Mouse (Mus musculus) midbrain, embryonic 13.5 days (tissue): ENCODE measurements at regions not wholly inside any gene's neighbourhood (a gene's known extent, or its start where the extent isn't known, plus 50 kb on each side); places are given as distances from the start of the nearest gene placed in this dataset.

ENCODE experiments used
- ATAC-seq: fragments of 200-750 bp; cut with Nextera tagmentation; 2 replicates; pipeline ENCODE4 v1.8.0; 2017; ENCODE audit warnings: mild to moderate bottlenecking, moderate TSS enrichment, moderate library complexity
- H3K27ac ChIP-seq: fragments of 300-500 bp; sonication (generic); 2 replicates; pipeline ENCODE4 v1.5.1; 2015; ENCODE audit warnings: inconsistent platforms, mild to moderate bottlenecking, moderate library complexity
- H3K27me3 ChIP-seq: fragments of 300-500 bp; sonication (generic); 2 replicates; pipeline ENCODE4 v1.6.1; 2015; ENCODE audit warnings: mild to moderate bottlenecking, inconsistent platforms
- H3K36me3 ChIP-seq: fragments of 300-500 bp; sonication (generic); 2 replicates; pipeline ENCODE4 v1.6.1; 2015; ENCODE audit warnings: mild to moderate bottlenecking, inconsistent platforms
- H3K4me1 ChIP-seq: fragments of 300-500 bp; sonication (generic); replicated peaks from 2 replicates; pipeline ENCODE4 v1.6.1; 2015; ENCODE audit warnings: inconsistent platforms
- H3K4me2 ChIP-seq: fragments of 300-500 bp; sonication (generic); replicated peaks from 2 replicates; pipeline ENCODE4 v1.6.1; 2015; ENCODE audit warnings: moderate library complexity, mild to moderate bottlenecking, inconsistent platforms
- H3K4me3 ChIP-seq: fragments of 300-500 bp; sonication (generic); replicated peaks from 2 replicates; pipeline ENCODE4 v1.5.1; 2015; ENCODE audit warnings: mild to moderate bottlenecking, inconsistent platforms
- H3K9ac ChIP-seq: fragments of 300-500 bp; sonication (generic); replicated peaks from 2 replicates; pipeline ENCODE4 v1.6.1; 2015; ENCODE audit warnings: mild to moderate bottlenecking, inconsistent platforms
- H3K9me3 ChIP-seq: fragments of 300-500 bp; sonication (generic); 2 replicates; pipeline ENCODE4 v1.6.1; 2016; ENCODE audit warnings: mild to moderate bottlenecking, inconsistent platforms
- WGBS: fragments of 180-500 bp; shearing (Covaris S2); methylation state at CpG from one replicate; pipeline ENCODE4 v1.1.7; 2015; 5-methylcytosine and 5-hydroxymethylcytosine counted together

- Histone ChIP-seq H3K4me2 (no peak overlapping the region), H3K27me3 (no peaks in the 10 kb centered on the region), H3K27ac (no peak overlapping the region), H3K9ac (no peak overlapping the region), H3K36me3 (no peaks in the 10 kb centered on the region), H3K4me1 (no peaks in the 10 kb centered on the region; the same call in 1 of the 2 replicates), H3K9me3 (no peaks in the 10 kb centered on the region), H3K4me3 (no peak overlapping the region)
- no peak for ATAC-seq
- WGBS = 67% methylated on average over 13 of the region's 13 CpGs
Observed at GRCm38 (mm10) chr11:55772107-55772506, 164.1 kb upstream of the Glra1 start.

- Histone ChIP-seq H3K27me3 (no peaks in the 10 kb centered on the region), H3K9me3 (no peaks in the 10 kb centered on the region), H3K4me2 (no peak overlapping the region), H3K27ac (no peak overlapping the region), H3K4me1 (no peaks in the 10 kb centered on the region), H3K4me3 (no peak overlapping the region), H3K9ac (no peak overlapping the region), H3K36me3 (no peaks in the 10 kb centered on the region)
- ATAC-seq = no peak
- 100% methylated on average over 1 of the region's 1 CpGs for WGBS
Observed at GRCm38 (mm10) chr11:55764846-55765245, 156.8 kb upstream of the Glra1 start.
